Mouse (Mus musculus): ENCODE data around the gene Ccr6. TPM values are rescaled to one million over a fixed set of nuclear protein-coding genes. Genes with fewer than 3 reads are reported as not detected.

Ccr6 gene
- polyA plus RNA-seq, 1 experiment from 2014 or later = not detected

- Histone ChIP-seq H3K27ac (replicated peaks; ENCODE audit: low read depth, low read length) (no peak overlapping the region), H3K4me2 (ENCODE audit: low read depth, low read length) (no peak overlapping the region), H3K27me3 (ENCODE audit: control insufficient read depth, insufficient read depth, low read length) (no peaks in the 10 kb centered on the region), H3K4me1 (ENCODE audit: control insufficient read depth, insufficient read depth, low read length) (no peaks in the 10 kb centered on the region), H3K9ac (replicated peaks; ENCODE audit: low read length) (no peak overlapping the region), H3K4me3 (ENCODE audit: low read depth, low read length) (no peak overlapping the region), H3K9me3 (replicated peaks; ENCODE audit: control insufficient read depth, low read length) (no peaks in the 10 kb centered on the region), H3K36me3 (replicated peaks; ENCODE audit: control insufficient read depth, insufficient read depth, low read depth, low read length) (no peaks in the 10 kb centered on the region)
- DNase-seq (ENCODE audit: low spot score) (no peak), ATAC-seq (replicated peaks; ENCODE audit: insufficient number of reproducible peaks, low FRiP score, low TSS enrichment, low read depth) (no peak)
- WGBS = 77% methylated on average over 7 of the region's 7 CpGs
Measured at GRCm38 (mm10) chr17:8276680-8277079, 40.8 kb downstream of the Ccr6 start.

- ATAC-seq (replicated peaks; ENCODE audit: insufficient number of reproducible peaks, low FRiP score, low TSS enrichment, low read depth) (no peak), DNase-seq (ENCODE audit: low spot score) (no peak)
- no peaks in the 10 kb centered on the region for H3K4me1 ChIP-seq (ENCODE audit: control insufficient read depth, insufficient read depth, low read length)
- no peak overlapping the region for H3K27ac ChIP-seq (replicated peaks; ENCODE audit: low read depth, low read length)
- H3K36me3 ChIP-seq (replicated peaks; ENCODE audit: control insufficient read depth, insufficient read depth, low read depth, low read length) = no peaks in the 10 kb centered on the region
- no peak overlapping the region for H3K9ac ChIP-seq (replicated peaks; ENCODE audit: low read length)
- no peaks in the 10 kb centered on the region for H3K27me3 ChIP-seq (ENCODE audit: control insufficient read depth, insufficient read depth, low read length)
- 84% methylated on average over 3 of the region's 3 CpGs for WGBS
- no peak overlapping the region for H3K4me3 ChIP-seq (ENCODE audit: low read depth, low read length)
- no peak overlapping the region for H3K4me2 ChIP-seq (ENCODE audit: low read depth, low read length)
- H3K9me3 ChIP-seq (replicated peaks; ENCODE audit: control insufficient read depth, low read length) = no peaks in the 10 kb centered on the region
Measured at GRCm38 (mm10) chr17:8277266-8277665, 41.4 kb downstream of the Ccr6 start.

- H3K27ac ChIP-seq (replicated peaks; ENCODE audit: low read depth, low read length) = no peak overlapping the region
- H3K9me3 ChIP-seq (replicated peaks; ENCODE audit: control insufficient read depth, low read length) = no peaks in the 10 kb centered on the region
- no peaks in the 10 kb centered on the region for H3K36me3 ChIP-seq (replicated peaks; ENCODE audit: control insufficient read depth, insufficient read depth, low read depth, low read length)
- no peaks in the 10 kb centered on the region for H3K27me3 ChIP-seq (ENCODE audit: control insufficient read depth, insufficient read depth, low read length)
- no peaks in the 10 kb centered on the region for H3K4me1 ChIP-seq (ENCODE audit: control insufficient read depth, insufficient read depth, low read length)
- 65% methylated on average over 3 of the region's 3 CpGs for WGBS
- DNase-seq (ENCODE audit: low spot score) (no peak), ATAC-seq (replicated peaks; ENCODE audit: insufficient number of reproducible peaks, low FRiP score, low TSS enrichment, low read depth) (no peak)
- H3K9ac ChIP-seq (replicated peaks; ENCODE audit: low read length) = no peak overlapping the region
- H3K4me2 ChIP-seq (ENCODE audit: low read depth, low read length) = no peak overlapping the region
- no peak overlapping the region for H3K4me3 ChIP-seq (ENCODE audit: low read depth, low read length)
Measured at GRCm38 (mm10) chr17:8278356-8278755, 42.5 kb downstream of the Ccr6 start.

GRCm38 (mm10) chr17:8282821-8283525, 47.1 kb downstream of the Ccr6 start, which contains the start of gene Mpc1:
Mpc1 (plus strand) TSS chr17:8282904.
- no peaks in the 10 kb centered on the region; the same call in 1 of the 2 replicates for H3K27me3 ChIP-seq (ENCODE audit: control insufficient read depth, insufficient read depth, low read length)
- ATAC-seq (replicated peaks; ENCODE audit: insufficient number of reproducible peaks, low FRiP score, low TSS enrichment, low read depth) = peak; percentile 74
- peak within 1 kb of the TSS; percentile 99 for H3K4me2 ChIP-seq (ENCODE audit: low read depth, low read length)
- 2% methylated on average over 35 of the region's 35 CpGs for WGBS
- H3K36me3 ChIP-seq (replicated peaks; ENCODE audit: control insufficient read depth, insufficient read depth, low read depth, low read length) = no peaks in the 10 kb centered on the region
- peak within 1 kb of the TSS; percentile 74 for H3K9ac ChIP-seq (replicated peaks; ENCODE audit: low read length)
- H3K9me3 ChIP-seq (replicated peaks; ENCODE audit: control insufficient read depth, low read length) = no peaks in the 10 kb centered on the region
- no peaks in the 10 kb centered on the region for H3K4me1 ChIP-seq (ENCODE audit: control insufficient read depth, insufficient read depth, low read length)
- peak; percentile 40 for DNase-seq (ENCODE audit: low spot score)
- peak within 1 kb of the TSS; percentile 72 for H3K27ac ChIP-seq (replicated peaks; ENCODE audit: low read depth, low read length)
- H3K4me3 ChIP-seq (ENCODE audit: low read depth, low read length) = peak within 1 kb of the TSS; percentile 83

GRCm38 (mm10) chr17:8283526-8284253, 47.8 kb downstream of the Ccr6 start:
- Histone ChIP-seq H3K36me3 (replicated peaks; ENCODE audit: control insufficient read depth, insufficient read depth, low read depth, low read length) (no peaks in the 10 kb centered on the region), H3K9me3 (replicated peaks; ENCODE audit: control insufficient read depth, low read length) (no peaks in the 10 kb centered on the region), H3K27ac (replicated peaks; ENCODE audit: low read depth, low read length) (peak overlapping the region; percentile 72), H3K4me3 (ENCODE audit: low read depth, low read length) (peak overlapping the region; percentile 83), H3K4me1 (ENCODE audit: control insufficient read depth, insufficient read depth, low read length) (no peaks in the 10 kb centered on the region), H3K4me2 (ENCODE audit: low read depth, low read length) (peak overlapping the region; percentile 99), H3K9ac (replicated peaks; ENCODE audit: low read length) (peak overlapping the region; percentile 74), H3K27me3 (ENCODE audit: control insufficient read depth, insufficient read depth, low read length) (no peaks in the 10 kb centered on the region; the same call in 1 of the 2 replicates)
- ATAC-seq (replicated peaks; ENCODE audit: insufficient number of reproducible peaks, low FRiP score, low TSS enrichment, low read depth) (peak; percentile 97), DNase-seq (ENCODE audit: low spot score) (peak; percentile 96)
- under 1% methylated on average over 68 of the region's 77 CpGs for WGBS

- ATAC-seq (replicated peaks; ENCODE audit: insufficient number of reproducible peaks, low FRiP score, low TSS enrichment, low read depth) = peak; percentile 4; the same call in 1 of the 2 replicates
- no peaks in the 10 kb centered on the region for H3K9me3 ChIP-seq (replicated peaks; ENCODE audit: control insufficient read depth, low read length)
- H3K27me3 ChIP-seq (ENCODE audit: control insufficient read depth, insufficient read depth, low read length) = no peaks in the 10 kb centered on the region; the same call in 1 of the 2 replicates
- H3K36me3 ChIP-seq (replicated peaks; ENCODE audit: control insufficient read depth, insufficient read depth, low read depth, low read length) = no peaks in the 10 kb centered on the region
- WGBS = under 1% methylated on average over 32 of the region's 32 CpGs
- H3K9ac ChIP-seq (replicated peaks; ENCODE audit: low read length) = peak overlapping the region; percentile 72
- H3K4me2 ChIP-seq (ENCODE audit: low read depth, low read length) = peak overlapping the region; percentile 99
- H3K27ac ChIP-seq (replicated peaks; ENCODE audit: low read depth, low read length) = no peak overlapping the region
- H3K4me1 ChIP-seq (ENCODE audit: control insufficient read depth, insufficient read depth, low read length) = no peaks in the 10 kb centered on the region
- peak; percentile 3 for DNase-seq (ENCODE audit: low spot score)
- H3K4me3 ChIP-seq (ENCODE audit: low read depth, low read length) = peak overlapping the region; percentile 83
Measured at GRCm38 (mm10) chr17:8284254-8284661, 48.4 kb downstream of the Ccr6 start.

GRCm38 (mm10) chr17:8285056-8285455, 49.2 kb downstream of the Ccr6 start:
- no peak for DNase-seq (ENCODE audit: low spot score)
- no peaks in the 10 kb centered on the region for H3K36me3 ChIP-seq (replicated peaks; ENCODE audit: control insufficient read depth, insufficient read depth, low read depth, low read length)
- ATAC-seq (replicated peaks; ENCODE audit: insufficient number of reproducible peaks, low FRiP score, low TSS enrichment, low read depth) = no peak
- H3K4me2 ChIP-seq (ENCODE audit: low read depth, low read length) = no peak overlapping the region
- no peaks in the 10 kb centered on the region for H3K4me1 ChIP-seq (ENCODE audit: control insufficient read depth, insufficient read depth, low read length)
- no peaks in the 10 kb centered on the region for H3K9me3 ChIP-seq (replicated peaks; ENCODE audit: control insufficient read depth, low read length)
- H3K4me3 ChIP-seq (ENCODE audit: low read depth, low read length) = 0 out of 2 replicates have a peak overlapping the region, but pooled peaks have one; percentile 0
- H3K27ac ChIP-seq (replicated peaks; ENCODE audit: low read depth, low read length) = no peak overlapping the region
- H3K9ac ChIP-seq (replicated peaks; ENCODE audit: low read length) = no peak overlapping the region
- no peaks in the 10 kb centered on the region; the same call in 1 of the 2 replicates for H3K27me3 ChIP-seq (ENCODE audit: control insufficient read depth, insufficient read depth, low read length)
- 37% methylated on average over 8 of the region's 8 CpGs for WGBS

- H3K4me3 ChIP-seq (ENCODE audit: low read depth, low read length) = no peak overlapping the region
- no peaks in the 10 kb centered on the region for H3K4me1 ChIP-seq (ENCODE audit: control insufficient read depth, insufficient read depth, low read length)
- no peak overlapping the region for H3K9ac ChIP-seq (replicated peaks; ENCODE audit: low read length)
- WGBS = 88% methylated on average over 4 of the region's 4 CpGs
- no peaks in the 10 kb centered on the region for H3K9me3 ChIP-seq (replicated peaks; ENCODE audit: control insufficient read depth, low read length)
- no peak overlapping the region for H3K4me2 ChIP-seq (ENCODE audit: low read depth, low read length)
- ATAC-seq (replicated peaks; ENCODE audit: insufficient number of reproducible peaks, low FRiP score, low TSS enrichment, low read depth) (no peak), DNase-seq (ENCODE audit: low spot score) (no peak)
- H3K27ac ChIP-seq (replicated peaks; ENCODE audit: low read depth, low read length) = no peak overlapping the region
- H3K27me3 ChIP-seq (ENCODE audit: control insufficient read depth, insufficient read depth, low read length) = no peaks in the 10 kb centered on the region; the same call in 1 of the 2 replicates
- no peaks in the 10 kb centered on the region for H3K36me3 ChIP-seq (replicated peaks; ENCODE audit: control insufficient read depth, insufficient read depth, low read depth, low read length)
Measured at GRCm38 (mm10) chr17:8286987-8287386, 51.1 kb downstream of the Ccr6 start.
